In genomic region chr11:93884901-93885571, GRCm38 (mm10) we compare ENCODE assay signal across 8 mouse cellular contexts. TPM values are rescaled to one million over a fixed set of nuclear protein-coding genes. Genes with fewer than 3 reads are reported as not detected.
DNase-seq lines count a peak whose midpoint lies in the region; ATAC-seq and TF ChIP-seq lines count a peak whose summit lies in the region.

No protein-coding gene starts in this region.

- 0 out of 2 replicates have a peak, but pooled peaks cover under 1% of the 10 kb centered on the region for H3K36me3 ChIP-seq in intestine, embryonic 16.5 days (ENCODE audit: control insufficient read depth, insufficient read depth, low read length)
- H3K36me3 ChIP-seq in limb, embryonic 11.5 days (ENCODE audit: control insufficient read depth, insufficient read depth, low read length) = no peaks in the 10 kb centered on the region
- peaks cover 2% of the 10 kb centered on the region; the same call in 1 of the 2 replicates for H3K36me3 ChIP-seq in midbrain, embryonic 11.5 days (ENCODE audit: control insufficient read depth, insufficient read depth, low read length)

- no peaks in the 10 kb centered on the region for H3K27me3 ChIP-seq in intestine, embryonic 16.5 days (replicated peaks; ENCODE audit: control insufficient read depth, insufficient read depth, low read length)
- no peaks in the 10 kb centered on the region for H3K27me3 ChIP-seq in limb, embryonic 11.5 days (ENCODE audit: control insufficient read depth, insufficient read depth, low read length)
- H3K27me3 ChIP-seq in midbrain, embryonic 11.5 days (ENCODE audit: control insufficient read depth, insufficient read depth, low read length) = no peaks in the 10 kb centered on the region

- peak overlapping the region; percentile 89 for H3K4me3 ChIP-seq in cortical plate, adult 2 months (ENCODE audit: insufficient read depth, low read length)
- H3K4me3 ChIP-seq in intestine, embryonic 16.5 days (ENCODE audit: low read length) = peak overlapping the region; percentile 84
- peak overlapping the region; percentile 94 for H3K4me3 ChIP-seq in limb, embryonic 11.5 days (ENCODE audit: low read depth, low read length)
- peak overlapping the region; percentile 94 for H3K4me3 ChIP-seq in midbrain, embryonic 11.5 days (ENCODE audit: low read depth, low read length)

- TF ChIP-seq CTCF in cortical plate, adult 2 months (IDR thresholded peaks at IDR 0.05; ENCODE audit: extremely low read depth, insufficient read depth, low read length) = no peak

- peak overlapping the region; percentile 86 for H3K9ac ChIP-seq in intestine, embryonic 16.5 days (ENCODE audit: low read depth, low read length)
- peak overlapping the region; percentile 91 for H3K9ac ChIP-seq in limb, embryonic 11.5 days (ENCODE audit: low read length)
- peak overlapping the region; percentile 95 for H3K9ac ChIP-seq in midbrain, embryonic 11.5 days (ENCODE audit: low read length)

- WGBS in intestine, embryonic 16.5 days = under 1% methylated on average over 80 of the region's 81 CpGs
- under 1% methylated on average over 77 of the region's 81 CpGs for WGBS in limb, embryonic 11.5 days
- WGBS in midbrain, embryonic 11.5 days = under 1% methylated on average over 70 of the region's 81 CpGs

- peak; percentile 77 for ATAC-seq in intestine, embryonic 16.5 days
- peak; percentile 53 for ATAC-seq in limb, embryonic 11.5 days (ENCODE audit: insufficient number of reproducible peaks, low FRiP score, low TSS enrichment, low read depth)
- peak; percentile 45 for ATAC-seq in midbrain, embryonic 11.5 days (ENCODE audit: low FRiP score)

- peak overlapping the region; percentile 65 for H3K27ac ChIP-seq in cortical plate, adult 2 months (ENCODE audit: insufficient read depth, low read length)
- H3K27ac ChIP-seq in intestine, embryonic 16.5 days (ENCODE audit: low read length) = peak overlapping the region; percentile 96
- H3K27ac ChIP-seq in limb, embryonic 11.5 days (replicated peaks; ENCODE audit: low read depth, low read length) = peak overlapping the region; percentile 87
- peak overlapping the region; percentile 86 for H3K27ac ChIP-seq in midbrain, embryonic 11.5 days (ENCODE audit: low read depth, low read length)

- DNase-seq in urinary bladder, adult 18-20 months (ENCODE audit: low spot score in 2 of 2) = peak; percentile 48 to 61
- DNase-seq in urinary bladder, adult 2 months (ENCODE audit: low spot score) = no peak
- peak; percentile 62 for DNase-seq in gastrocnemius, postnatal 14 days
- peak; percentile 73 for DNase-seq in limb, embryonic 11.5 days (ENCODE audit: low spot score)
- DNase-seq in midbrain, embryonic 11.5 days (ENCODE audit: low spot score, missing footprints) = no peak
- peak; percentile 69 to 74 for DNase-seq in spleen, adult 18-20 months

- no peak; the same call in 1 of the 2 replicates for TF ChIP-seq POLR2A in cortical plate, adult 2 months (IDR thresholded peaks at IDR 0.05; ENCODE audit: extremely low read depth, insufficient read depth, low read length)

- peak overlapping the region; percentile 77 for H3K4me2 ChIP-seq in intestine, embryonic 16.5 days (ENCODE audit: low read depth, low read length)
- peak overlapping the region; percentile 65 for H3K4me2 ChIP-seq in limb, embryonic 11.5 days (ENCODE audit: low read depth, severe bottlenecking)
- peak overlapping the region; percentile 81 for H3K4me2 ChIP-seq in midbrain, embryonic 11.5 days

- intact Hi-C loops in gastrocnemius, postnatal 14 days (cut with DNase I; ENCODE audit: low total_unique reads) = no loop called here

- H3K9me3 ChIP-seq in intestine, embryonic 16.5 days (ENCODE audit: control insufficient read depth, low read length) = no peaks in the 10 kb centered on the region
- H3K9me3 ChIP-seq in limb, embryonic 11.5 days (ENCODE audit: control insufficient read depth, low read length) = no peaks in the 10 kb centered on the region
- no peaks in the 10 kb centered on the region for H3K9me3 ChIP-seq in midbrain, embryonic 11.5 days (ENCODE audit: control insufficient read depth, low read length)

- peaks cover 9% of the 10 kb centered on the region for H3K4me1 ChIP-seq in cortical plate, adult 2 months (ENCODE audit: control insufficient read depth, insufficient read depth, low read length)
- peaks cover 11% of the 10 kb centered on the region for H3K4me1 ChIP-seq in intestine, embryonic 16.5 days (ENCODE audit: control insufficient read depth, insufficient read depth, low read length)
- no peaks in the 10 kb centered on the region for H3K4me1 ChIP-seq in limb, embryonic 11.5 days (ENCODE audit: control insufficient read depth, insufficient read depth, low read length)
- H3K4me1 ChIP-seq in midbrain, embryonic 11.5 days (ENCODE audit: control insufficient read depth, insufficient read depth, low read length) = peaks cover 16% of the 10 kb centered on the region

RNA-seq across cellular contexts. Expression of gene Utp18, which starts 0.5 kb away (rescaled TPM):
- 15.2 and 17.8 TPM in 2 replicates for polyA plus RNA-seq in urinary bladder, adult 2 months (2012; rRNA removed)
- 12.4 and 13.7 TPM in 2 replicates for polyA plus RNA-seq in cortical plate, adult 2 months (2012; rRNA removed)
- total RNA-seq in gastrocnemius, postnatal 14 days (2021) = 10 to 100 TPM in 1 of 2 experiments, 1 to 10 TPM in 1; 7.8 to 10.7 TPM
- 18.6 and 19.0 TPM in 2 replicates for polyA plus RNA-seq in intestine, embryonic 16.5 days (2015; fragmentation: Nextera tagmentation; extraction: Ambion mirVana)
- 45.1 and 46.4 TPM in 2 replicates for polyA plus RNA-seq in limb, embryonic 11.5 days (2014; fragmentation: Nextera tagmentation; extraction: Ambion mirVana)
- 45.1 and 52.0 TPM in 2 replicates for polyA plus RNA-seq in midbrain, embryonic 11.5 days (2014; fragmentation: Nextera tagmentation; extraction: Ambion mirVana)

RNA-seq across cellular contexts. Expression of gene Mbtd1, which starts 0.6 kb away (rescaled TPM):
- polyA plus RNA-seq in urinary bladder, adult 2 months (2012; rRNA removed) = 17.9 and 18.4 TPM in 2 replicates
- 18.3 and 19.3 TPM in 2 replicates for polyA plus RNA-seq in cortical plate, adult 2 months (2012; rRNA removed)
- 10 to 100 TPM; 12.4 to 19.0 TPM for total RNA-seq in gastrocnemius, postnatal 14 days (2021)
- polyA plus RNA-seq in intestine, embryonic 16.5 days (2015; fragmentation: Nextera tagmentation; extraction: Ambion mirVana) = 17.3 and 18.3 TPM in 2 replicates
- polyA plus RNA-seq in limb, embryonic 11.5 days (2014; fragmentation: Nextera tagmentation; extraction: Ambion mirVana) = 30.3 and 34.5 TPM in 2 replicates
- 30.5 and 30.6 TPM in 2 replicates for polyA plus RNA-seq in midbrain, embryonic 11.5 days (2014; fragmentation: Nextera tagmentation; extraction: Ambion mirVana)

Comparison
In these comparisons a context has a peak if more than half of its experiments do, and no peak if none do; other contexts are left out.
1. DNase-seq: peak in urinary bladder, adult 18-20 months (2 of 2), gastrocnemius, postnatal 14 days (single experiment), limb, embryonic 11.5 days (single experiment) and spleen, adult 18-20 months (2 of 2); none in urinary bladder, adult 2 months (single experiment) and midbrain, embryonic 11.5 days (single experiment).
2. Peak in every context shown above with its lines, with median percentiles within 50 percentile points of each other: H3K27ac ChIP-seq, H3K4me3 ChIP-seq, ATAC-seq, H3K4me2 ChIP-seq and H3K9ac ChIP-seq.